Mouse (Mus musculus): ENCODE results near the gene Rab11a. TPM values are rescaled to one million over a fixed set of nuclear protein-coding genes. Genes with fewer than 3 reads are reported as not detected.
"Not testable (repeated sequence)": the region's sequence is repeated elsewhere in the genome, so short reads cannot be mapped to it uniquely, and the experiment has no call there.

The Rab11a gene
- polyA plus RNA-seq, 1 experiment from 2014 or later: 346 TPM

- no peaks in the 10 kb centered on the region for H3K36me3 ChIP-seq
- H3K4me2 ChIP-seq: no peak overlapping the region
- H3K9me3 ChIP-seq (replicated peaks): no peaks in the 10 kb centered on the region
- H3K4me1 ChIP-seq (replicated peaks): no peaks in the 10 kb centered on the region
- ATAC-seq (ENCODE audit: insufficient number of reproducible peaks, low FRiP score): no peak
- 68% methylated on average over 1 of the region's 1 CpGs for WGBS
- no peak overlapping the region for H3K9ac ChIP-seq
- no peak overlapping the region for H3K4me3 ChIP-seq
- H3K27me3 ChIP-seq (replicated peaks): no peaks in the 10 kb centered on the region
- H3K27ac ChIP-seq (ENCODE audit: poor library complexity, severe bottlenecking): no peak overlapping the region
Observed at GRCm38 (mm10) chr9:64742453-64742852, 4.9 kb upstream of the Rab11a start.

- H3K27me3 ChIP-seq (replicated peaks): no peaks in the 10 kb centered on the region
- no peak overlapping the region for H3K4me2 ChIP-seq
- H3K9me3 ChIP-seq (replicated peaks): no peaks in the 10 kb centered on the region
- ATAC-seq (ENCODE audit: insufficient number of reproducible peaks, low FRiP score): no peak
- H3K27ac ChIP-seq (ENCODE audit: poor library complexity, severe bottlenecking): no peak overlapping the region
- H3K36me3 ChIP-seq: no peaks in the 10 kb centered on the region
- H3K4me3 ChIP-seq: no peak overlapping the region
- peaks cover 7% of the 10 kb centered on the region for H3K4me1 ChIP-seq (replicated peaks)
- H3K9ac ChIP-seq: no peak overlapping the region
- 80% methylated on average over 2 of the region's 2 CpGs for WGBS
Observed at GRCm38 (mm10) chr9:64739001-64739400, 1.4 kb upstream of the Rab11a start.

- Histone ChIP-seq H3K27ac (ENCODE audit: poor library complexity, severe bottlenecking) (peak overlapping the region; percentile 93), H3K27me3 (replicated peaks) (no peaks in the 10 kb centered on the region), H3K4me3 (peak overlapping the region; percentile 90), H3K36me3 (no peaks in the 10 kb centered on the region), H3K4me2 (peak overlapping the region; percentile 83), H3K9me3 (replicated peaks) (no peaks in the 10 kb centered on the region), H3K9ac (peak overlapping the region; percentile 90), H3K4me1 (replicated peaks) (peaks cover 7% of the 10 kb centered on the region)
- under 1% methylated on average over 34 of the region's 35 CpGs for WGBS
- peak; percentile 72 for ATAC-seq (ENCODE audit: insufficient number of reproducible peaks, low FRiP score)
Observed at GRCm38 (mm10) chr9:64736639-64737405, 736 bp downstream of the Rab11a start.

- H3K27ac ChIP-seq (ENCODE audit: poor library complexity, severe bottlenecking): peak overlapping the region; percentile 93
- ATAC-seq (ENCODE audit: insufficient number of reproducible peaks, low FRiP score): no peak
- H3K9me3 ChIP-seq (replicated peaks): no peaks in the 10 kb centered on the region
- WGBS: 5% methylated on average over 9 of the region's 9 CpGs
- peak overlapping the region; percentile 90 for H3K9ac ChIP-seq
- no peaks in the 10 kb centered on the region for H3K36me3 ChIP-seq
- H3K27me3 ChIP-seq (replicated peaks): no peaks in the 10 kb centered on the region
- H3K4me2 ChIP-seq: peak overlapping the region; percentile 83
- peak overlapping the region; percentile 90 for H3K4me3 ChIP-seq
- H3K4me1 ChIP-seq (replicated peaks): peaks cover 10% of the 10 kb centered on the region
Observed at GRCm38 (mm10) chr9:64736076-64736638, 1.4 kb downstream of the Rab11a start.

GRCm38 (mm10) chr9:64734992-64735391, 2.6 kb downstream of the Rab11a start:
- peaks cover 14% of the 10 kb centered on the region for H3K4me1 ChIP-seq (replicated peaks)
- 86% methylated on average over 7 of the region's 7 CpGs for WGBS
- H3K36me3 ChIP-seq; H3K9ac ChIP-seq; H3K4me2 ChIP-seq; H3K4me3 ChIP-seq; H3K27ac ChIP-seq (ENCODE audit: poor library complexity, severe bottlenecking); ATAC-seq (ENCODE audit: insufficient number of reproducible peaks, low FRiP score); H3K9me3 ChIP-seq (replicated peaks); H3K27me3 ChIP-seq (replicated peaks): not testable (repeated sequence)

GRCm38 (mm10) chr9:64734166-64734565, 3.4 kb downstream of the Rab11a start:
- H3K9me3 ChIP-seq (replicated peaks): no peaks in the 10 kb centered on the region
- H3K4me1 ChIP-seq (replicated peaks): peaks cover 16% of the 10 kb centered on the region
- no peaks in the 10 kb centered on the region for H3K36me3 ChIP-seq
- H3K4me2 ChIP-seq: 0 out of 2 replicates have a peak overlapping the region, but pooled peaks have one; percentile 19
- no peaks in the 10 kb centered on the region for H3K27me3 ChIP-seq (replicated peaks)
- H3K9ac ChIP-seq: no peak overlapping the region
- no peak overlapping the region for H3K27ac ChIP-seq (ENCODE audit: poor library complexity, severe bottlenecking)
- 44% methylated on average over 6 of the region's 6 CpGs for WGBS
- no peak for ATAC-seq (ENCODE audit: insufficient number of reproducible peaks, low FRiP score)
- no peak overlapping the region for H3K4me3 ChIP-seq

- H3K27ac ChIP-seq (ENCODE audit: poor library complexity, severe bottlenecking): no peak overlapping the region
- 70% methylated on average over 3 of the region's 3 CpGs for WGBS
- peaks cover 17% of the 10 kb centered on the region for H3K36me3 ChIP-seq
- H3K9ac ChIP-seq: no peak overlapping the region
- no peaks in the 10 kb centered on the region for H3K9me3 ChIP-seq (replicated peaks)
- H3K4me3 ChIP-seq: no peak overlapping the region
- H3K4me1 ChIP-seq (replicated peaks): peaks cover 16% of the 10 kb centered on the region
- H3K4me2 ChIP-seq: no peak overlapping the region
- no peak for ATAC-seq (ENCODE audit: insufficient number of reproducible peaks, low FRiP score)
- no peaks in the 10 kb centered on the region for H3K27me3 ChIP-seq (replicated peaks)
Observed at GRCm38 (mm10) chr9:64731029-64731560, 6.5 kb downstream of the Rab11a start.

- Histone ChIP-seq H3K9ac (no peak overlapping the region), H3K36me3 (peaks cover 45% of the 10 kb centered on the region), H3K4me1 (replicated peaks) (peaks cover 9% of the 10 kb centered on the region), H3K27me3 (replicated peaks) (no peaks in the 10 kb centered on the region), H3K4me2 (no peak overlapping the region), H3K9me3 (replicated peaks) (no peaks in the 10 kb centered on the region), H3K27ac (ENCODE audit: poor library complexity, severe bottlenecking) (no peak overlapping the region), H3K4me3 (no peak overlapping the region)
- WGBS: 91% methylated on average over 5 of the region's 5 CpGs
- ATAC-seq (ENCODE audit: insufficient number of reproducible peaks, low FRiP score): no peak
Observed at GRCm38 (mm10) chr9:64726454-64726853, 11.1 kb downstream of the Rab11a start.

- Histone ChIP-seq H3K36me3 (peaks cover 34% of the 10 kb centered on the region), H3K4me1 (replicated peaks) (0 out of 2 replicates have a peak, but pooled peaks cover 3% of the 10 kb centered on the region)
- 64% methylated on average over 5 of the region's 5 CpGs for WGBS
Observed at GRCm38 (mm10) chr9:64719526-64720163, 17.9 kb downstream of the Rab11a start.

GRCm38 (mm10) chr9:64710291-64710690, 27.3 kb downstream of the Rab11a start:
- 85% methylated on average over 5 of the region's 5 CpGs for WGBS
- H3K4me3 ChIP-seq; ATAC-seq (ENCODE audit: insufficient number of reproducible peaks, low FRiP score); H3K27me3 ChIP-seq (replicated peaks); H3K9me3 ChIP-seq (replicated peaks); H3K9ac ChIP-seq; H3K27ac ChIP-seq (ENCODE audit: poor library complexity, severe bottlenecking); H3K4me1 ChIP-seq (replicated peaks); H3K4me2 ChIP-seq: not testable (repeated sequence)
- H3K36me3 ChIP-seq: peaks cover 27% of the 10 kb centered on the region

More at GRCm38 (mm10) chr9:64719526-64720163, 17.9 kb downstream of the Rab11a start:
- Histone ChIP-seq H3K9ac (no peak overlapping the region), H3K27ac (ENCODE audit: poor library complexity, severe bottlenecking) (no peak overlapping the region), H3K9me3 (replicated peaks) (no peaks in the 10 kb centered on the region), H3K4me2 (no peak overlapping the region), H3K27me3 (replicated peaks) (no peaks in the 10 kb centered on the region), H3K4me3 (no peak overlapping the region)
- no peak for ATAC-seq (ENCODE audit: insufficient number of reproducible peaks, low FRiP score)

Data from heart, embryonic 12.5 days (tissue).